Mouse (Mus musculus): ENCODE measurements at regions not wholly inside any gene's neighbourhood (a gene's known extent, or its start where the extent isn't known, plus 50 kb on each side); places are given as distances from the start of the nearest gene placed in this dataset.

DNA sequence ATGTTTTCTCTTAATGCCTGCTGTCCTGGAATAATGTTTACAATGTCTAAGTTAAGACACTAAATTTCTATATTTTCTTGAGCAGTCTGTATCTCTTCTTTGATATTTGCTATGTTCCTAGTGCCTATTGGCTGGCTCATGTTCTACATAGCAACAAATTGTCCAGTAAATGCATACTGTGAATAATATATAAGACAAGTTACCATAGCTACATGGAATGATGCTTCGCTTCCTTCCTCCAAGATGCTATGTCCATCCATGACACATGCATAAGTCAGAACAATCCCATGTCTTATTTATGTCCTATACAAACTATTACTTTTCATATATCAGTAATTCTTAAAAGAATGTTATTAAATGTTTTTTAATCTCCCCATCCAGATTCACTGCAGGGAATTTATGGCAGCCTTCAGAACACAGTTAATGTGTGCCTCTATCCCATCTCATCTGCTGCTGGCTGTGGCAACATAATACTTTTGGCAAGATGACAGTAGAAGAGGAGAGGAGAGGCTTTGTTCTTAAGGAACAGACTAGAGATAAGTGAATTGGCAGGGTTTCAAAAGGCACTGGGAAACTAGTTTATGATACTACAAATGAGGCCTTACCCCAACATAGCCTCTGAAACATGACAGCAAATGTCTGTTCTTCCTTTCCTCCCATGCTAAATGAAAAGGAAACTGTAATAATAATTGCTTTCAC lies 676.9 kb upstream of the 2610301B20Rik start:
- Histone ChIP-seq H3K9ac (ENCODE audit: insufficient read depth, low read depth, low read length, poor library complexity, severe bottlenecking) (no peak overlapping the region), H3K27ac (ENCODE audit: insufficient read depth, low read depth, low read length, poor library complexity, severe bottlenecking) (no peak overlapping the region), H3K4me1 (ENCODE audit: control insufficient read depth in 2 of 2, insufficient read depth in 2 of 2, low read length in 2 of 2, poor library complexity in 1 of 2) (no peaks in the 10 kb centered on the region), H3K9me3 (ENCODE audit: control insufficient read depth, insufficient read depth, low read depth, low read length) (no peaks in the 10 kb centered on the region), H3K4me3 (ENCODE audit: insufficient read depth in 1 of 2, low read depth in 1 of 2, low read length in 2 of 2, poor library complexity in 1 of 2, severe bottlenecking in 1 of 2) (no peak overlapping the region), H3K36me3 (ENCODE audit: control insufficient read depth, insufficient read depth, low read length, poor library complexity, severe bottlenecking) (no peaks in the 10 kb centered on the region)
- in situ Hi-C loops (cut with MboI; ENCODE audit: low sequenced_read_pairs in 2 of 2, unreplicated experiment in 2 of 2), result no loop called here
- no peak for DNase-seq (ENCODE audit: low read depth, low spot score)
- TF ChIP-seq ZNF384 (IDR thresholded peaks at IDR 0.05; ENCODE audit: low read depth, low read length), result no peak
- TF ChIP-seq HCFC1 (IDR thresholded peaks at IDR 0.05; ENCODE audit: borderline replicate concordance, insufficient read depth, low read length), result no peak
- TF ChIP-seq MAFK (IDR thresholded peaks at IDR 0.05; ENCODE audit: insufficient read depth, low read depth, low read length), result no peak
- no peak for TF ChIP-seq ZC3H11A (IDR thresholded peaks at IDR 0.05; ENCODE audit: borderline replicate concordance, low read depth, low read length)
- no peak for TF ChIP-seq CHD2 (IDR thresholded peaks at IDR 0.05; ENCODE audit: low read depth, low read length)

DNA sequence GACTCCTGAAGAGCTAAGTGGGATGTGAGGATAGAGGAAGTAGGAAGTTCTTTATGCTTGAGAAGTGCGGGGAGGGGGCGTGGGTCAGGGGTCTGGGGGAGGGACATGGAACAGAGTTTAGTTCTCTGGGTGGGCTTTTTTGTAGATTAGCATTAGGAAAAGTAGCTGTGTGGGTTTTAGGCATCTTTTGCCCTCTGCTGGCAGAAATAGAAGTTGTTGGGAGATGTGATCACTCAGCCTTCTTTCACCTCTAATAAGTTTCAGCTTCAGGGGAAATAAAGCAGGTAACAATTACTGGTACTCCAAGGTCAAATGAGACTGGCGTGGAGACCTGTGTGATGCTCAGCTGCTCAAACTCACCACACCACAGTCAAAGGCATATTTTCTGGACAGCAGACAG lies 672.5 kb upstream of the 2610301B20Rik start:
- DNase-seq (ENCODE audit: low read depth, low spot score), result peak; percentile 8
- no peaks in the 10 kb centered on the region for H3K4me1 ChIP-seq (ENCODE audit: control insufficient read depth in 2 of 2, insufficient read depth in 2 of 2, low read length in 2 of 2, poor library complexity in 1 of 2)
- TF ChIP-seq CHD2 (IDR thresholded peaks at IDR 0.05; ENCODE audit: low read depth, low read length) (no peak), MAFK (IDR thresholded peaks at IDR 0.05; ENCODE audit: insufficient read depth, low read depth, low read length) (no peak), ZNF384 (IDR thresholded peaks at IDR 0.05; ENCODE audit: low read depth, low read length) (no peak), HCFC1 (IDR thresholded peaks at IDR 0.05; ENCODE audit: borderline replicate concordance, insufficient read depth, low read length) (no peak), ZC3H11A (IDR thresholded peaks at IDR 0.05; ENCODE audit: borderline replicate concordance, low read depth, low read length) (no peak)
- in situ Hi-C loops (cut with MboI; ENCODE audit: low sequenced_read_pairs in 2 of 2, unreplicated experiment in 2 of 2), result no loop called here
- no peak overlapping the region for H3K27ac ChIP-seq (ENCODE audit: insufficient read depth, low read depth, low read length, poor library complexity, severe bottlenecking)
- H3K36me3 ChIP-seq (ENCODE audit: control insufficient read depth, insufficient read depth, low read length, poor library complexity, severe bottlenecking), result no peaks in the 10 kb centered on the region
- no peaks in the 10 kb centered on the region for H3K9me3 ChIP-seq (ENCODE audit: control insufficient read depth, insufficient read depth, low read depth, low read length)
- no peak overlapping the region for H3K9ac ChIP-seq (ENCODE audit: insufficient read depth, low read depth, low read length, poor library complexity, severe bottlenecking)
- H3K4me3 ChIP-seq (ENCODE audit: insufficient read depth in 1 of 2, low read depth in 1 of 2, low read length in 2 of 2, poor library complexity in 1 of 2, severe bottlenecking in 1 of 2), result no peak overlapping the region

DNA sequence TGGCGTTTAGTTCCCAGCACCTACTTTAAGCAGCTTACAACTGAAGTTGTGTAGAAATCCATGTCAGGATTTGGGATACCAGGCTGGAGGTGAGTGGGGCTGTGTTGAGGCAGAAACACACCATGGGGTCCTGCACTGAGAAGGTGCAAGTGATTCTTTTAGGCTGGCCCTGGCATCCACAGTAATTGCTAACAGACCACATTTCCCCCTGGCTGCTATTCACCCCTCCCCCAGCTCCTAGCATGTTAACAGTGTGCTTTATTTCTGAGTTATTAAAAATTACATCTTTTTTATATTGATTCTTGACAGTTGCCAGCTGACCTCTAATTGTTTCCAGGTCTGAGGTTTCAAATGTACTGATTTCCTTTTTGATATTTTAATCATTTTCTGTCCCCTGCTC lies 670.1 kb upstream of the 2610301B20Rik start:
- DNase-seq (ENCODE audit: low read depth, low spot score), result no peak
- no peak overlapping the region for H3K9ac ChIP-seq (ENCODE audit: insufficient read depth, low read depth, low read length, poor library complexity, severe bottlenecking)
- TF ChIP-seq MAFK (IDR thresholded peaks at IDR 0.05; ENCODE audit: insufficient read depth, low read depth, low read length), result no peak
- TF ChIP-seq CHD2 (IDR thresholded peaks at IDR 0.05; ENCODE audit: low read depth, low read length), result no peak
- no peak for TF ChIP-seq HCFC1 (IDR thresholded peaks at IDR 0.05; ENCODE audit: borderline replicate concordance, insufficient read depth, low read length)
- TF ChIP-seq ZNF384 (IDR thresholded peaks at IDR 0.05; ENCODE audit: low read depth, low read length), result no peak
- TF ChIP-seq ZC3H11A (IDR thresholded peaks at IDR 0.05; ENCODE audit: borderline replicate concordance, low read depth, low read length), result no peak
- H3K27ac ChIP-seq (ENCODE audit: insufficient read depth, low read depth, low read length, poor library complexity, severe bottlenecking), result no peak overlapping the region
- no peaks in the 10 kb centered on the region for H3K36me3 ChIP-seq (ENCODE audit: control insufficient read depth, insufficient read depth, low read length, poor library complexity, severe bottlenecking)
- no peak overlapping the region for H3K4me3 ChIP-seq (ENCODE audit: insufficient read depth in 1 of 2, low read depth in 1 of 2, low read length in 2 of 2, poor library complexity in 1 of 2, severe bottlenecking in 1 of 2)
- H3K9me3 ChIP-seq (ENCODE audit: control insufficient read depth, insufficient read depth, low read depth, low read length), result no peaks in the 10 kb centered on the region
- H3K4me1 ChIP-seq (ENCODE audit: control insufficient read depth in 2 of 2, insufficient read depth in 2 of 2, low read length in 2 of 2, poor library complexity in 1 of 2), result no peaks in the 10 kb centered on the region
- in situ Hi-C loops (cut with MboI; ENCODE audit: low sequenced_read_pairs in 2 of 2, unreplicated experiment in 2 of 2), result no loop called here

DNA sequence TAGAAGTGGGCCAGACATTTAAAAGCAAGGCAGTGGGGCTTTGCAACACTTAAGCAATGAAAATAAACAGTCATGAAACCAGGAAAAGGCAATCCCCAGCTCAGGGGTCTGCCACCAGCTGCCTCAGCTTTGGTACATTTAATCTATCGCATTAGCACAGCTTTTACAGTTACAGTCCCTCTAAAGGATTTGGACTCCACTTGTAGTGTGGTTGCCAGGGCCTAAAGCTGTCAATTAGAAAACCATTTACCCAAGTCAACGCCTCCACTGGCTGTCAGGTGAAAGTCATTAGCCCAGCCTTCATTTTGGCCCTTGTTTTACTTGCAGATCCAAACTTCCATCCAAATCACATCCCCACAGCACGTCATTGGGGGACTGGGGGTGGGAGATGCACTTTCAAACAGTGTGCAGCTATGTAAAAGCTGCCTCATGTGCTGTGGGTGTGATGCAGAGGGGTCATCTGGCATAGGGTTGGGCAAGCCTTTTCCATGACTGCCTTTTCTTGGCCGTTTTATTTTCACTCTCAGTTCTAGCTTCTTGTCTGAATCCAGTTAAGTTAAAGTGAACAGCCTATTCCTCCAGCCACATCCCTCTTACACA lies 664.9 kb upstream of the 2610301B20Rik start:
- no peaks in the 10 kb centered on the region for H3K4me1 ChIP-seq (ENCODE audit: control insufficient read depth in 2 of 2, insufficient read depth in 2 of 2, low read length in 2 of 2, poor library complexity in 1 of 2)
- H3K4me3 ChIP-seq (ENCODE audit: insufficient read depth in 1 of 2, low read depth in 1 of 2, low read length in 2 of 2, poor library complexity in 1 of 2, severe bottlenecking in 1 of 2), result no peak overlapping the region
- in situ Hi-C loops (cut with MboI; ENCODE audit: low sequenced_read_pairs in 2 of 2, unreplicated experiment in 2 of 2), result no loop called here
- no peak for DNase-seq (ENCODE audit: low read depth, low spot score)
- no peaks in the 10 kb centered on the region for H3K9me3 ChIP-seq (ENCODE audit: control insufficient read depth, insufficient read depth, low read depth, low read length)
- TF ChIP-seq MAFK (IDR thresholded peaks at IDR 0.05; ENCODE audit: insufficient read depth, low read depth, low read length) (no peak), ZNF384 (IDR thresholded peaks at IDR 0.05; ENCODE audit: low read depth, low read length) (no peak), HCFC1 (IDR thresholded peaks at IDR 0.05; ENCODE audit: borderline replicate concordance, insufficient read depth, low read length) (no peak), CHD2 (IDR thresholded peaks at IDR 0.05; ENCODE audit: low read depth, low read length) (no peak), ZC3H11A (IDR thresholded peaks at IDR 0.05; ENCODE audit: borderline replicate concordance, low read depth, low read length) (no peak)
- H3K9ac ChIP-seq (ENCODE audit: insufficient read depth, low read depth, low read length, poor library complexity, severe bottlenecking), result no peak overlapping the region
- no peak overlapping the region for H3K27ac ChIP-seq (ENCODE audit: insufficient read depth, low read depth, low read length, poor library complexity, severe bottlenecking)
- no peaks in the 10 kb centered on the region for H3K36me3 ChIP-seq (ENCODE audit: control insufficient read depth, insufficient read depth, low read length, poor library complexity, severe bottlenecking)

Data from ES-E14 (cell line).